Mouse (Mus musculus) layer of hippocampus, adult 18-20 months (tissue): ENCODE results near the gene Akap6. TPM values are rescaled to one million over a fixed set of nuclear protein-coding genes. Genes with fewer than 3 reads are reported as not detected.

Experiments used
- DNase-seq, 2 experiments: peaks; one replicate each; pipeline ENCODE4 v3.0.0; 2022; ENCODE audit warnings: low spot score in 2 of 2
- total RNA-seq, 2 experiments: library from RNA; stranded (reverse); gene quantifications; 2 replicates each; pipeline ENCODE4 v1.2.3; 2021

Gene Akap6
- total RNA-seq, 2 experiments from 2014 or later: 130 TPM

- peak in 1 of 2 experiments; percentile 48 for DNase-seq
Measured at GRCm38 (mm10) chr12:52774382-52774781, 75.2 kb downstream of the Akap6 start.

- no peak for DNase-seq
Measured at GRCm38 (mm10) chr12:52780216-52780615, 81.0 kb downstream of the Akap6 start.

GRCm38 (mm10) chr12:52781066-52781465 is 81.9 kb downstream of the Akap6 start:
- DNase-seq: no peak

GRCm38 (mm10) chr12:52782902-52783441 is 83.8 kb downstream of the Akap6 start:
- peak in 1 of 2 experiments; percentile 51 for DNase-seq

GRCm38 (mm10) chr12:52785217-52785616 is 86.0 kb downstream of the Akap6 start:
- DNase-seq: no peak

- DNase-seq: no peak
Measured at GRCm38 (mm10) chr12:52790350-52790768, 91.2 kb downstream of the Akap6 start.

- no peak for DNase-seq
Measured at GRCm38 (mm10) chr12:52794131-52794530, 94.9 kb downstream of the Akap6 start.

- DNase-seq: no peak
Measured at GRCm38 (mm10) chr12:52795551-52796470, 96.6 kb downstream of the Akap6 start.

- DNase-seq: no peak
Measured at GRCm38 (mm10) chr12:52796471-52796795, 97.2 kb downstream of the Akap6 start.

GRCm38 (mm10) chr12:52799717-52800116 is 100.5 kb downstream of the Akap6 start:
- DNase-seq: no peak

GRCm38 (mm10) chr12:52806273-52806672 is 107.1 kb downstream of the Akap6 start:
- DNase-seq: no peak

GRCm38 (mm10) chr12:52818588-52818987 is 119.4 kb downstream of the Akap6 start:
- peak; percentile 30 to 43 for DNase-seq

- no peak for DNase-seq
Measured at GRCm38 (mm10) chr12:52824774-52825173, 125.6 kb downstream of the Akap6 start.

- no peak for DNase-seq
Measured at GRCm38 (mm10) chr12:52828944-52829736, 130.0 kb downstream of the Akap6 start.

- DNase-seq: no peak
Measured at GRCm38 (mm10) chr12:52831782-52832181, 132.6 kb downstream of the Akap6 start.

- peak; percentile 57 to 91 for DNase-seq
Measured at GRCm38 (mm10) chr12:52832230-52832629, 133.0 kb downstream of the Akap6 start.

GRCm38 (mm10) chr12:52833141-52833540 is 134.0 kb downstream of the Akap6 start:
- DNase-seq: peak; percentile 55 to 79

GRCm38 (mm10) chr12:52834074-52834473 is 134.9 kb downstream of the Akap6 start:
- DNase-seq: no peak

GRCm38 (mm10) chr12:52834781-52835279 is 135.6 kb downstream of the Akap6 start:
- DNase-seq: no peak

GRCm38 (mm10) chr12:52835291-52835742 is 136.1 kb downstream of the Akap6 start:
- no peak for DNase-seq

GRCm38 (mm10) chr12:52835914-52836546 is 136.8 kb downstream of the Akap6 start:
- DNase-seq: no peak
